Mouse (Mus musculus): ENCODE measurements at regions not wholly inside any gene's neighbourhood (a gene's known extent, or its start where the extent isn't known, plus 50 kb on each side); places are given as distances from the start of the nearest gene placed in this dataset.

DNA sequence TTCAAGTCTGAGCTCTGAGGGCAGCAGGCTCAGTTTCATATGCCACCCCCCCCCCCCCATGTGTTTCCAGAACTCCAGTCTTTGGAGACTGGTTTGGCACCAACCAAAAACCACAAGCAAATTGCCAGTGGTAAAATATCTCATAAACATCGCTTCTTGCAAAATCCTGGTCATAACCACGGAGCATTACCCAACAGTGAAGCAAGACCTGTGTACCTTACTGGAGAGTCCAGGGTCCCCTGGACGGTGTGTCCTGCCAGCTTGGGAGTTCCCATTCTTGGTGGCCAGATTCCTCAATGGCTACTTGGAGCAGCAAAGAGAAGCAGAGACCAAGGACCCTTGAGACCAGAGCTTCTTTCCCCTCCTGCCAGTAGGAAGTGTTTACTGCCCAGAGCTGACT is 198.7 kb upstream of the Rtl1 start:
- ATAC-seq (ENCODE audit: low FRiP score, low TSS enrichment) (no peak), DNase-seq (ENCODE audit: low spot score) (no peak)
- H3K4me1 ChIP-seq (replicated peaks; ENCODE audit: control insufficient read depth, insufficient read depth): no peaks in the 10 kb centered on the region
- no peaks in the 10 kb centered on the region for H3K27me3 ChIP-seq (ENCODE audit: control insufficient read depth, insufficient read depth, low read length)
- no peak overlapping the region for H3K27ac ChIP-seq (replicated peaks)
- H3K9ac ChIP-seq (ENCODE audit: low read length): no peak overlapping the region
- no peaks in the 10 kb centered on the region for H3K36me3 ChIP-seq (ENCODE audit: control insufficient read depth, insufficient read depth, low read length)
- WGBS: 91% methylated on average over 3 of the region's 3 CpGs
- H3K9me3 ChIP-seq (ENCODE audit: control insufficient read depth, low read length): no peaks in the 10 kb centered on the region
- no peak overlapping the region for H3K4me2 ChIP-seq (replicated peaks; ENCODE audit: low read depth)
- TF ChIP-seq CTCF (IDR thresholded peaks at IDR 0.05; ENCODE audit: low read depth) (no peak), EP300 (optimal IDR thresholded peaks at IDR 0.05) (no peak)
- no peak overlapping the region for H3K4me3 ChIP-seq (ENCODE audit: low read depth, low read length)

DNA sequence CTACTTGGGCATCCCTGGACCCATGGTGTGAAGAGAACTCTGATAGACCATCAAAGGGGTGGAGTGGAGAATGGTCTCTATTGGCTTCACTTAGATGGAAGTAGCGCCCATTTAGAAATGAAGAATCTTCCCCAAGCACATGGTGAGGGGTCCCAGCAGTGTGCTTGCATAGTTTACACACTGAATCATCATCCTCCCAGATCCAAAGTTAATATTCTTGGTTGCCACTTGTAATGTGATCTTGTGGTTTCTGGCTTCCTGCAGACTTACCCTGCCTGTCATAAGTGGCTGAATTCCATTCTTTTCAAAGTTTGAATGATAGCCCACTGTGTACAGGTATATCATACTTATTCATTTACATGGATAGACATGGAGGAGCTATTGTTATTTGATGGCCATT is 199.3 kb upstream of the Rtl1 start:
- DNase-seq (ENCODE audit: low spot score): no peak
- no peak for ATAC-seq (ENCODE audit: low FRiP score, low TSS enrichment)
- Histone ChIP-seq H3K27ac (replicated peaks) (no peak overlapping the region), H3K36me3 (ENCODE audit: control insufficient read depth, insufficient read depth, low read length) (no peaks in the 10 kb centered on the region), H3K9ac (ENCODE audit: low read length) (no peak overlapping the region), H3K4me2 (replicated peaks; ENCODE audit: low read depth) (no peak overlapping the region), H3K4me3 (ENCODE audit: low read depth, low read length) (no peak overlapping the region), H3K4me1 (replicated peaks; ENCODE audit: control insufficient read depth, insufficient read depth) (no peaks in the 10 kb centered on the region), H3K9me3 (ENCODE audit: control insufficient read depth, low read length) (no peaks in the 10 kb centered on the region), H3K27me3 (ENCODE audit: control insufficient read depth, insufficient read depth, low read length) (no peaks in the 10 kb centered on the region)
- WGBS: 94% methylated on average over 1 of the region's 1 CpGs
- no peak for TF ChIP-seq EP300 (optimal IDR thresholded peaks at IDR 0.05)
- no peak for TF ChIP-seq CTCF (IDR thresholded peaks at IDR 0.05; ENCODE audit: low read depth)

DNA sequence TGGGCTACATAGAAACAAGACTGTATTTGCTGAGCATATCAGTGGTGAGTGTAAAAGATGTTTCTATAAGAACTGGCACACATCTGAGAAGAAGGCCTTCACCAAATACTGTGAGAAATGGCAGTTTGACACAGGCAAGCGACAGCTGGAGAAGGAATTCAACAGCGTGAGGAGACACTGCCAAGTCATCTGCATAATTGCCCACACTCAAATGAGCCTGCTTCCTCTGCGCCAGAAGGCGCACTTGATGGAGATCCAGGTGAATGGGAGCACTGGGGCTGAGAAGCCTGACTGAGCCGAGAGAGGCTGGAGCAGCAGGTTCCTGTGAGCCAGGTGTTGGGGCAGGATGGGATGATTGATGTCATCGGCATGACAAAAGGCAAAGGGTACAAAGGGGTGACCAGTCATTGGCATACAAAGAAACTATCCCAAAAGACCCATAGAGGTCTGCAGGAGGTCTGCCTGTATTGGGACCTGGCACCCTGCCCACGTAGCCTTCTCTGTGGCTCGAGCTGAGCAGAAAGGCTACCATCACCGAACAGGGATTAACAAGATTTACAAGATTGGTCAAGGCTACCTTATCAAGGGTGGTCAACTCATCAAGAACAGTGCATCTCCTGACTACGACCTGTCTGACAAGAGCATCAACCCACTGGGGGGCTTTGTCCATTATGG is 227.2 kb upstream of the Rtl1 start:
- H3K4me1 ChIP-seq (replicated peaks; ENCODE audit: control insufficient read depth, insufficient read depth): no peaks in the 10 kb centered on the region
- WGBS: 84% methylated on average over 10 of the region's 10 CpGs
- H3K9ac ChIP-seq (ENCODE audit: low read length): no peak overlapping the region
- no peak for DNase-seq (ENCODE audit: low spot score)
- H3K36me3 ChIP-seq (ENCODE audit: control insufficient read depth, insufficient read depth, low read length): no peaks in the 10 kb centered on the region
- ATAC-seq (ENCODE audit: low FRiP score, low TSS enrichment): no peak
- no peak for TF ChIP-seq EP300 (optimal IDR thresholded peaks at IDR 0.05)
- TF ChIP-seq CTCF (IDR thresholded peaks at IDR 0.05; ENCODE audit: low read depth): no peak
- H3K27ac ChIP-seq (replicated peaks): no peak overlapping the region
- no peaks in the 10 kb centered on the region for H3K27me3 ChIP-seq (ENCODE audit: control insufficient read depth, insufficient read depth, low read length)
- H3K4me2 ChIP-seq (replicated peaks; ENCODE audit: low read depth): no peak overlapping the region
- H3K4me3 ChIP-seq (ENCODE audit: low read depth, low read length): no peak overlapping the region
- H3K9me3 ChIP-seq (ENCODE audit: control insufficient read depth, low read length): no peaks in the 10 kb centered on the region

DNA sequence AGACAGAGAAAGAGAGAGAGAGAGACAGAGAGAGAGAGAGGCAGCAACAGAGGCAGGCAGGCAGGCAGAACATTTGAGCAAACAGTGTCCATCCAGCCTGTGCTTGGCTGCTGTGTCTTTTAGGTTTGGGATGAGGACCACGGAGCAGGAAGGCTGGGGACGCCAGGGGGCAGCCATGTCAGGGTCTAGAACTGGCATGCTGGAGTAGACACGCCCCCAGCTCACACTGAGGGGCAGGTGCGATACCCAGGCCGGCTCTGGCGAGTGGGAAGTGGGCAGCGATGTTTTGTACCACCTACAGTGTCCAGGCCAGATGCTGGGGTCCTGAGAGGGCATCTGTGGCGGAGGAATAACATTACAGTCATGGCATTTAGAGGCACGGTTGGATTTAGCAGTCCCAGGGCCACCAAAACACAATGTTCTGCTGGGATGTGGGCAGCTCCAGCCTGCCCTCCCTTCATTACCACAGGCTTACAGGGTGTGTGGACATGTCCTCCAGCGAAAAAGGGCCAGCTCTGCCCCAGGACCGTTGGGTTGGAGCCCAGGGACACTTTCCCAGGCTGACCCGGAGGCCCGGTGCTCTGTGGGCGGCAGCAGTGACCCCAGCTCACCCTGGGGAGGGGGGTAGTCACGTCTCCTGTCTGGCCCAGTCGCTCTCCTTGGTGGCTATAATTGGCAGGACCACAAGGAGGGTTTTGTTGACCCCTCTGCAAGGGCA is 230.3 kb upstream of the Rtl1 start:
- TF ChIP-seq EP300 (optimal IDR thresholded peaks at IDR 0.05) (no peak), CTCF (IDR thresholded peaks at IDR 0.05; ENCODE audit: low read depth) (peak; percentile 71)
- H3K4me3 ChIP-seq (ENCODE audit: low read depth, low read length): no peak overlapping the region
- H3K9ac ChIP-seq (ENCODE audit: low read length): no peak overlapping the region
- H3K4me2 ChIP-seq (replicated peaks; ENCODE audit: low read depth): no peak overlapping the region
- no peaks in the 10 kb centered on the region for H3K36me3 ChIP-seq (ENCODE audit: control insufficient read depth, insufficient read depth, low read length)
- H3K27me3 ChIP-seq (ENCODE audit: control insufficient read depth, insufficient read depth, low read length): no peaks in the 10 kb centered on the region
- WGBS: 44% methylated on average over 16 of the region's 16 CpGs
- H3K4me1 ChIP-seq (replicated peaks; ENCODE audit: control insufficient read depth, insufficient read depth): no peaks in the 10 kb centered on the region
- H3K27ac ChIP-seq (replicated peaks): no peak overlapping the region
- ATAC-seq (ENCODE audit: low FRiP score, low TSS enrichment) (0 out of 2 replicates have a peak, but pooled peaks have one; percentile 51), DNase-seq (ENCODE audit: low spot score) (peak; percentile 43)
- no peaks in the 10 kb centered on the region for H3K9me3 ChIP-seq (ENCODE audit: control insufficient read depth, low read length)

DNA sequence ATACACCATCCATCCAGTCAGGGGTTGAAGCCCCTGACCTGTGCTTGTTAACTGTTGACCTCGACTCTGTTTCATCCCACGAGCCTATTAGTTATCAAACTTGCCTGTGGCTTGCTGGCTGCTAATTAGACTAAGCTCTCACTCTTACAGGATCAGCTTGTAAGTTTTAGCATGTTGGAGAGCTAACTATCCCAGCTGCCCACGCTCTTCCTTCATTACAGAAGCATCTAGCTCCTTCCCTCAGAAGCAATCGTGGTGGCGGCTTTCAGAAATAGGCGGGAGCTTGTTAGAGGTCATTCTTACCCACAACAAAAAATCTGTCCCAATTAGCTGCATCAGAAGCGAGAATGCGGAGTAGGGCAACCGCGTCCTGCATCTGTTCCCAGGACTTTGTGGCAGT is 232.8 kb upstream of the Rtl1 start:
- H3K4me2 ChIP-seq (replicated peaks; ENCODE audit: low read depth): no peak overlapping the region
- no peaks in the 10 kb centered on the region for H3K9me3 ChIP-seq (ENCODE audit: control insufficient read depth, low read length)
- 84% methylated on average over 10 of the region's 10 CpGs for whole genome bisulfite sequencing
- no peaks in the 10 kb centered on the region for H3K27me3 ChIP-seq (ENCODE audit: control insufficient read depth, insufficient read depth, low read length)
- no peak for DNase-seq (ENCODE audit: low spot score)
- no peak overlapping the region for H3K4me3 ChIP-seq (ENCODE audit: low read depth, low read length)
- no peaks in the 10 kb centered on the region for H3K4me1 ChIP-seq (replicated peaks; ENCODE audit: control insufficient read depth, insufficient read depth)
- no peaks in the 10 kb centered on the region for H3K36me3 ChIP-seq (ENCODE audit: control insufficient read depth, insufficient read depth, low read length)
- no peak overlapping the region for H3K9ac ChIP-seq (ENCODE audit: low read length)
- no peak for ATAC-seq (ENCODE audit: low FRiP score, low TSS enrichment)
- TF ChIP-seq CTCF (IDR thresholded peaks at IDR 0.05; ENCODE audit: low read depth) (no peak), EP300 (optimal IDR thresholded peaks at IDR 0.05) (no peak)
- H3K27ac ChIP-seq (replicated peaks): no peak overlapping the region

DNA sequence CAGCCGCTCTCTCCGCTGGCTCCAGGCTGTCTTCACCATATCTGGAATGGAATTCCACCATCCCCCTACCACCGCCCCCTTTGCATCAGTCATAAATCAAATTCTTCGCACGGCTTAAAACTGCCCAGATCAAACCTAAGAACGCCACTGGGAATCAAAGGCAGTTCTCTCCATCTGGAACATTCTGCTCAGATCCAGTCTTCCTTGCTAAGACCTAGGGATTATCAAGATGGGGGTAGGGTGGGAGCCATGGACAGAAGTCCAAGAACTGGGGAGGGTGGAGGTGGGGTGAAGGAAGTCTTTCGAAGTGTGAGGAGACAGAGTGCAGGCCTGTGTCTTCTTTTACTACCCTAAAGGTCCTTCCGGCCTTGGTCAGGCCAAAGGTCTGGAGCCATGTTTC is 236.4 kb upstream of the Rtl1 start:
- no peaks in the 10 kb centered on the region for H3K27me3 ChIP-seq (ENCODE audit: control insufficient read depth, insufficient read depth, low read length)
- H3K9ac ChIP-seq (ENCODE audit: low read length): no peak overlapping the region
- no peak for DNase-seq (ENCODE audit: low spot score)
- no peak overlapping the region for H3K4me3 ChIP-seq (ENCODE audit: low read depth, low read length)
- no peak for TF ChIP-seq EP300 (optimal IDR thresholded peaks at IDR 0.05)
- TF ChIP-seq CTCF (IDR thresholded peaks at IDR 0.05; ENCODE audit: low read depth): no peak
- 56% methylated on average over 8 of the region's 8 CpGs for WGBS
- peak overlapping the region; percentile 20; the same call in 1 of the 2 replicates for H3K27ac ChIP-seq (replicated peaks)
- H3K36me3 ChIP-seq (ENCODE audit: control insufficient read depth, insufficient read depth, low read length): no peaks in the 10 kb centered on the region
- no peaks in the 10 kb centered on the region for H3K9me3 ChIP-seq (ENCODE audit: control insufficient read depth, low read length)
- no peak overlapping the region for H3K4me2 ChIP-seq (replicated peaks; ENCODE audit: low read depth)
- H3K4me1 ChIP-seq (replicated peaks; ENCODE audit: control insufficient read depth, insufficient read depth): no peaks in the 10 kb centered on the region
- ATAC-seq (ENCODE audit: low FRiP score, low TSS enrichment): peak; percentile 58; the same call in 1 of the 2 replicates

All from stomach, postnatal 0 days (tissue).